Mouse (Mus musculus) thymus, adult 2 months (tissue): ENCODE data around the gene Pter. TPM values are rescaled to one million over a fixed set of nuclear protein-coding genes. Genes with fewer than 3 reads are reported as not detected.

ENCODE experiments used
- DNase-seq: peaks from one replicate; pipeline ENCODE4 v3.0.0; 2021
- H3K27ac ChIP-seq: fragments of 200-500 bp; 2 replicates; pipeline ENCODE4 v1.5.1; 2012; ENCODE audit warnings: low read length, control low read depth; ENCODE audit not compliant: control insufficient read depth, insufficient read depth
- H3K27me3 ChIP-seq: fragments of 200-500 bp; 2 replicates; pipeline ENCODE4 v1.6.1; 2012; ENCODE audit warnings: mild to moderate bottlenecking, low read length, moderate library complexity, mixed read lengths; ENCODE audit not compliant: control insufficient read depth, insufficient read depth
- H3K36me3 ChIP-seq: fragments of 200-500 bp; 2 replicates; pipeline ENCODE4 v1.6.1; 2012; ENCODE audit warnings: mild to moderate bottlenecking, low read length, moderate library complexity; ENCODE audit not compliant: control insufficient read depth, insufficient read depth
- H3K4me1 ChIP-seq: fragments of 200-500 bp; replicated peaks from 2 replicates; pipeline ENCODE4 v1.6.1; 2012; ENCODE audit warnings: low read length; ENCODE audit not compliant: control insufficient read depth, insufficient read depth
- H3K4me3 ChIP-seq: fragments of 200-500 bp; 2 replicates; pipeline ENCODE4 v1.5.1; 2012; ENCODE audit warnings: mild to moderate bottlenecking, low read length, control low read depth, moderate library complexity; ENCODE audit not compliant: control insufficient read depth, insufficient read depth
- CTCF ChIP-seq: fragments of 200-500 bp; IDR thresholded peaks from 2 replicates; pipeline ENCODE4 v1.5.1; 2012; ENCODE audit warnings: mild to moderate bottlenecking, control low read depth, low read length, moderate library complexity, borderline replicate concordance; ENCODE audit not compliant: control insufficient read depth, poor library complexity, insufficient read depth; ENCODE audit errors: extremely low read depth
- POLR2A ChIP-seq: fragments of 200-500 bp; IDR thresholded peaks from 2 replicates; pipeline ENCODE4 v1.6.1; 2012; ENCODE audit warnings: mild to moderate bottlenecking, low read length, control low read depth, moderate library complexity; ENCODE audit not compliant: control insufficient read depth, poor library complexity, insufficient read depth; ENCODE audit errors: extremely low read depth
- WGBS: fragments of 180-500 bp; shearing (Covaris S2); methylation state at CpG from one replicate; pipeline ENCODE4 v1.1.7; 2018; 5-methylcytosine and 5-hydroxymethylcytosine counted together
- polyA plus RNA-seq: library from polyadenylated mRNA; depleted of rRNA; stranded (reverse); fragments of >200 nt; gene quantifications from 2 replicates; pipeline ENCODE4 v1.2.3, GENCODE M21; 2012

Pter gene
- polyA plus RNA-seq, 1 experiment: 0.81 TPM

DNA sequence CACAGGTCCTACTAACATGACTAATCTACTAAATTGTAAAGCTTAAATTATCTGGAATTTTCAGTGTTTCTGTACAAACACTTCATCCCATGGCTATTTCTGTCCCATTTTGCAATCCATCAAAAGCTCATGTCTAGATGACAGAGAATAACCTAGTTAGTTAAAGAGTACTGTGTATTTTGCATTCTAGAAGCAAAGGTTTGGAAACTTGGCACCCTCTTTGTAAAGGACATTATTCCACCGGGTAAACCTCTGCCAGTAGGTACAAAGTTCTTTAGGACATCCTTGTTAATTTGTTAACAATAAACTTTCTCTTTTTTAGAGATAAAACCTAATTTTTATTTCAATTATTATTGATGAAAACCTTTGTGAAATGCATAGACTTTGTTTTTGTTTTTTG is 18.1 kb upstream of the Pter start:
- WGBS: 98% methylated on average over 1 of the region's 1 CpGs
- TF ChIP-seq POLR2A (no peak), CTCF (no peak)
- H3K4me3 ChIP-seq: no peak overlapping the region
- no peak overlapping the region for H3K27ac ChIP-seq
- H3K36me3 ChIP-seq: no peaks in the 10 kb centered on the region
- no peak for DNase-seq
- no peaks in the 10 kb centered on the region for H3K4me1 ChIP-seq
- no peaks in the 10 kb centered on the region for H3K27me3 ChIP-seq

DNA sequence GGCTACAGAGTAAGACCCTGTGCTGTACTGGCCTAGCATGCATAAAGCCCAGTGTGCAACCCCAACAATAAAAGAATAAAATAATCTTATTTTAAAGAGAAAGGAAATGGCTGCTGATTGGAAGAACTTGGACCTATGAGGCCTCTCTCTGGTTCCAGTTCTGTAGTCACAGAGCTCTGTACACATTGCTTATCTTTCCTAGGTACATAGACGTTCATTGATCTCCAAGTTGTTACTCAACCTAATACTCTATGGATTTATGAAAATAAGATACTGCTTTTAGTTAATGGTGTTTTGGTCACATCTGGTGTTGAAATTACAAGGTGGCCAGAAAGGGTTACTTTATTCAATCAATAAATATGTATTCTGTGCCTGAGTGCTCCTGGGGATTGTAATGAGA is 1.8 kb downstream of the Pter start:
- no peaks in the 10 kb centered on the region for H3K36me3 ChIP-seq
- H3K4me3 ChIP-seq: no peak overlapping the region
- no peak overlapping the region for H3K27ac ChIP-seq
- 94% methylated on average over 1 of the region's 1 CpGs for WGBS
- H3K4me1 ChIP-seq: peaks cover 5% of the 10 kb centered on the region; the same call in 1 of the 2 replicates
- TF ChIP-seq POLR2A (no peak), CTCF (no peak)
- H3K27me3 ChIP-seq: no peaks in the 10 kb centered on the region
- no peak for DNase-seq

DNA sequence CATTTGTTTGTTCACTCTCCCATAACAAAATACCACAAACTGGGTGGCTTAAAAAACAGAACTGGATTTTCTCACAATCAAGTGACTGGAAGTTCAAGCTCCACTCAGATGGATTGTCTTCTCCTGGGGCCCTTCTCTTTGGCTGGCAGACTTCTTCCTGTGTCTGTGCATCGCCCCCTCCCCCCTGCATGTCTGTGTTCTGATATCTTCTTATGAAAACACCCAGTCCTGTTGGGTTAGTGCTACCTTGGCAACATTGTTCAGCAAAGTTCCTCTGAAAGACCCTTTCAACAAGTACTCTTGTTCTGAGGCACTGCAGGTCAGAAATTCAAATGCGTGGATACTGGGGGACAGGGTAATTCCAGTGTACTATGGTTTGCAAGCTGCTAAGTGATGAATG is 6.5 kb downstream of the Pter start:
- Histone ChIP-seq H3K36me3 (no peaks in the 10 kb centered on the region), H3K27me3 (no peaks in the 10 kb centered on the region), H3K27ac (no peak overlapping the region), H3K4me3 (no peak overlapping the region), H3K4me1 (no peaks in the 10 kb centered on the region)
- TF ChIP-seq CTCF: no peak
- TF ChIP-seq POLR2A: no peak
- no peak for DNase-seq
- WGBS: 100% methylated on average over 2 of the region's 2 CpGs

DNA sequence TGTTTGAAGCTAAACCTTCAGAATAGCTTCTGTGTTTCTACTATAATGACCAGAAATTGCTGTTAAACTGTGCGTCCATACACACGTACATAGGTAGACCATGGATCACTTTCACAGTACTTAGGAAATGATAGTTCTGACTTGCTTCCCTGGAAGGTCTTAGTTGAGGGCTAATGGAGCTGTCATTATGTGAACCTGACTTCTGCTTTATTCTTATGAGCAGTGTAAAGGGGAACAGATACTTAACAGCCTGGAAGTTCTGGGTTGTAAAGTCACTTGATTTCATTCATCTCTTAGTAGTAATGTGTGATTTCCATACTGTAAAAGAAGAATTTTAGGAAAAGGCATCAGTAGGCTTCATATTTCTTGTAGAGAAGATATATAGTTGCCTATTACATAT is 10.1 kb downstream of the Pter start:
- Histone ChIP-seq H3K27me3 (no peaks in the 10 kb centered on the region), H3K36me3 (no peaks in the 10 kb centered on the region), H3K4me3 (no peak overlapping the region), H3K4me1 (no peaks in the 10 kb centered on the region), H3K27ac (no peak overlapping the region)
- WGBS: 99% methylated on average over 2 of the region's 2 CpGs
- TF ChIP-seq CTCF: no peak
- no peak for TF ChIP-seq POLR2A
- no peak for DNase-seq

DNA sequence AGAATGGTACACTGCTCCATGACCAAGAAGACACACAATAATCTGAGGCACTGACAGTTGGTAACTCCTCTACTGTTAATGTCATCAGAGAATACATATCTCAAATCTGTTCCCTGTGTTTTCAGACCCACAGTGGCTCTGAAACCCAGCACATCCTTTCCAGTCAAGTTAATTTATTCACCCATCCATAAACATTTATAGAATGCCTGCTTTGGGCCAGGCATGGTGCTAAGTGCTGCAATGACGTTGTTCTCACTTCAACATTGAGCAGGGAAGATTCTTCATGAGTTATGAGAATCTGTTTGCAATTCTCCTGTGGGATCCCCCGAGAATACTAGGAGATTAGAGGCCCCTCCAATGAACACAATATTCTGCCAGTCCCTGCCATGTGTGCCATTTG is 11.4 kb downstream of the Pter start:
- Histone ChIP-seq H3K27me3 (no peaks in the 10 kb centered on the region), H3K27ac (no peak overlapping the region), H3K36me3 (no peaks in the 10 kb centered on the region), H3K4me1 (no peaks in the 10 kb centered on the region), H3K4me3 (no peak overlapping the region)
- no peak for TF ChIP-seq CTCF
- WGBS: 95% methylated on average over 2 of the region's 2 CpGs
- DNase-seq: no peak

- no peak overlapping the region for H3K27ac ChIP-seq
- TF ChIP-seq POLR2A: no peak
- TF ChIP-seq CTCF: no peak
- H3K27me3 ChIP-seq: no peaks in the 10 kb centered on the region
- DNase-seq: no peak
- 96% methylated on average over 10 of the region's 10 CpGs for WGBS
- no peaks in the 10 kb centered on the region for H3K4me1 ChIP-seq
- no peaks in the 10 kb centered on the region for H3K36me3 ChIP-seq
- no peak overlapping the region for H3K4me3 ChIP-seq
These were observed 13.8 kb downstream of the Pter start for GRCm38 (mm10) chr2:12937461-12938217.

- 98% methylated on average over 2 of the region's 2 CpGs for WGBS
- no peak overlapping the region for H3K4me3 ChIP-seq
- no peaks in the 10 kb centered on the region for H3K36me3 ChIP-seq
- no peaks in the 10 kb centered on the region for H3K27me3 ChIP-seq
- DNase-seq: no peak
- TF ChIP-seq POLR2A (no peak), CTCF (no peak)
- no peaks in the 10 kb centered on the region for H3K4me1 ChIP-seq
- no peak overlapping the region for H3K27ac ChIP-seq
These were observed 14.8 kb downstream of the Pter start for GRCm38 (mm10) chr2:12938641-12939040.
